Mouse (Mus musculus) liver, embryonic 16.5 days (tissue): ENCODE measurements at regions not wholly inside any gene's neighbourhood (a gene's known extent, or its start where the extent isn't known, plus 50 kb on each side); places are given as distances from the start of the nearest gene placed in this dataset.
"Not testable (repeated sequence)": the region's sequence is repeated elsewhere in the genome, so short reads cannot be mapped to it uniquely, and the experiment has no call there.

Source experiments
- ATAC-seq: fragments of 200-750 bp; cut with Nextera tagmentation; 2 replicates; pipeline ENCODE4 v1.8.0; 2017; ENCODE audit warnings: low read depth, mild to moderate bottlenecking, moderate number of reproducible peaks, moderate library complexity
- H3K27ac ChIP-seq: fragments of 300-500 bp; sonication (generic); 2 replicates; pipeline ENCODE4 v1.5.1; 2014; ENCODE audit warnings: mild to moderate bottlenecking, low read length
- H3K27me3 ChIP-seq: fragments of 300-500 bp; sonication (generic); 2 replicates; pipeline ENCODE4 v1.6.1; 2014; ENCODE audit warnings: low read depth, low read length, mixed read lengths; ENCODE audit not compliant: control insufficient read depth, insufficient read depth
- H3K36me3 ChIP-seq: fragments of 300-500 bp; sonication (generic); 2 replicates; pipeline ENCODE4 v1.6.1; 2014; ENCODE audit warnings: mild to moderate bottlenecking; ENCODE audit not compliant: control insufficient read depth, insufficient read depth
- H3K4me1 ChIP-seq: fragments of 300-500 bp; sonication (generic); 2 replicates; pipeline ENCODE4 v1.6.1; 2014; ENCODE audit warnings: low read depth, low read length, mixed read lengths; ENCODE audit not compliant: control insufficient read depth
- H3K4me2 ChIP-seq: fragments of 300-500 bp; sonication (generic); 2 replicates; pipeline ENCODE4 v1.6.1; 2014; ENCODE audit warnings: low read depth, low read length, mixed read lengths
- H3K4me3 ChIP-seq: fragments of 300-500 bp; sonication (generic); 2 replicates; pipeline ENCODE4 v1.5.1; 2014; ENCODE audit warnings: low read depth, mild to moderate bottlenecking, low read length
- H3K9ac ChIP-seq: fragments of 300-500 bp; sonication (generic); 2 replicates; pipeline ENCODE4 v1.6.1; 2014; ENCODE audit warnings: low read depth, low read length
- H3K9me3 ChIP-seq: fragments of 300-500 bp; sonication (generic); replicated peaks from 2 replicates; pipeline ENCODE4 v1.6.1; 2016; ENCODE audit warnings: low read length; ENCODE audit not compliant: control insufficient read depth
- WGBS: fragments of 180-500 bp; shearing (Covaris S2); extraction: QIAGEN DNeasy Blood & Tissue Kit; methylation state at CpG from one replicate; pipeline ENCODE4 v1.1.7; 2014; ENCODE audit not compliant: insufficient replicate concordance; 5-methylcytosine and 5-hydroxymethylcytosine counted together

DNA sequence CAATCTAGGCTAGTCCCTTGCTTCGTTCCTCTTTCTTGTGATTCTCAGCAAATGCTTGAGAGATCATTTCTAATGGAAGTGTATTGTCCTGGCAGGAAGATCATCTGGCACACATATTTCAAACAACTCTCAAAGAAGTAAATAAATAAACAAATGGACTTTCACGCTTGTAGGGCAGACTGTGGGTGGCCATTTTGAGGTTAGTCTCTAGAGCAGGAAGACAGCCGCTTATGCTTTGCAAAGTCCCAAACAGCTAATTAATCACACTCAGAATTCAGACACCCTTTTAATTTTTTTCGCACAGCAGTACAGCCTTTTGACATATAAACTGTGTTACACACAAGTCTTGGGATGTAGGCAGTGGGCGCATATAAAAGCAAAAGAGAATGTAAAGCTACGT is 451.1 kb downstream of the Gm11232 start:
- Histone ChIP-seq H3K36me3 (no peaks in the 10 kb centered on the region), H3K27me3 (no peaks in the 10 kb centered on the region), H3K4me3 (no peak overlapping the region), H3K4me2 (no peak overlapping the region), H3K9me3 (no peaks in the 10 kb centered on the region), H3K4me1 (no peaks in the 10 kb centered on the region), H3K9ac (no peak overlapping the region), H3K27ac (no peak overlapping the region)
- no peak for ATAC-seq
- 69% methylated on average over 6 of the region's 6 CpGs for WGBS

DNA sequence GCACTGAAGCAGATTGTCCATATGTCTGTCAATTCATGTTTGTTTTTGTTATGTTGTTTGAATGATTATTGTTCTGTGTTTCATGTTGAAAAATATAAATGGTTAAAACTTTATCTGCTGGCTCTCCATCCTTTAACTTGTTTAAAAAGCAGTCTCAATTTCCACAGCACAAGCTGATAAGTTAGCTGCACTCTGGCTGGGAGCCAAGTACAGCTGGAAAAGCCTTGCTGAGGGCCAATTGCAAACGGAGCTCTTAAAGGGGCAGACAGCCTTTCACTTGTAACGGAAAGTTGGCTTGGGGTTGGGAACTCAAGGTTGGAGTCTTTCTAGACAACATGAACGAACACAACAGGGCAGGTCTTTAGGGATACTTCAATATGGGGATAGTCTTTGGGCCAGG is 462.0 kb downstream of the Gm11232 start:
- not testable (repeated sequence) for H3K9me3 ChIP-seq, H3K9ac ChIP-seq, H3K27ac ChIP-seq, H3K36me3 ChIP-seq, H3K4me2 ChIP-seq, H3K27me3 ChIP-seq, H3K4me1 ChIP-seq, ATAC-seq, H3K4me3 ChIP-seq
- 59% methylated on average over 3 of the region's 3 CpGs for WGBS

DNA sequence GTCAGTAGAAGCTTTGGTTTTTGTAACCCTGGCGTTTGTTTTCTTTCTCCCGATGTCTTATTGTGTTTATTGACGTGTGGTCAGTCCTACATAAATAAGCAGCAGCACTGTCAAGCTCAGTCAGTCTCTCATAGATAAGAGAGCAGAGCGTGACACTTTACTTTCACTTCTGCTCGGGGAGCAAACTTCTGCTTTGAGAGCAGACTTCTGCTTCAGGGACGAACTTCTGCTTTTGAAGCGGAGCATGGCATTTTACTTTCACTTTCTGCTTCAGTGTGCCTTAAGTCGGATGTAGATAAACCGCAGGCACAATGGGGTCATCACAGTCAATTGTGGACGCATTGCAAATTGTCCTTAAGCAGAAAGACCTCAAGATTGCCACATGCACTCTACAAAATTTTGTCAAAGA is 466.0 kb downstream of the Gm11232 start:
- peak overlapping the region; percentile 46 for H3K4me2 ChIP-seq
- peak; percentile 67 for ATAC-seq
- WGBS: 20% methylated on average over 10 of the region's 10 CpGs

DNA sequence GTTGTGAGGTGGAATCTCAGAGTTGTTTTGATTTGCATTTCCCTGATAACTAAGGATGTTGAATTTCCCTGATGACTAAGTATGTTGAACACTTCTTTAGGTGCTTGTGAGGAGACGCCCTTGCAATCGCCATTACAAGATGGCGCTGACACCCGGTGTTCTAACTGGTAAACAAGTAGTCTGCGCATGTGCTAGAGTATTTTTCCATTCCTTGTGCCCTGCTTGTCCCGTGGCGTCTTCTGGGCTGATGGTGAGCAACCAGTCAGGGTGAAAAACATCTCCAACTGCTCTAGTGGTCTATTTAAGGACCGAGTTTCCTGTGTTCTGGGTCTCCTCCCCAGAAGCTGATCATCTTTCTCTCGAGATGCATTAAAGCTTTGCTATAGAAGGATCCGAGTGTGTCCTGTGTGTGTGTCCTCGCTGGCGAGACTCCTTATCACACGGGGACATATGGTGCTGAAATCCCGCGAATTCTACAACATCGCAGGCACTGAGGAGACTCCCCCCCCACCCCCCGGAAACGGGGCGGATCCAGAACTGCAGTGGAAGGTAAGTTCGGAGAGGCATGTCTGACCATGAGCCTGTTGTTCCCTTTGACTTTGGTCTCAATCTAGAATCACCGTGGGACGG is 466.5 kb downstream of the Gm11232 start:
- not testable (repeated sequence) for H3K27me3 ChIP-seq, H3K36me3 ChIP-seq, H3K9me3 ChIP-seq, H3K9ac ChIP-seq, H3K4me1 ChIP-seq, H3K27ac ChIP-seq
- H3K4me3 ChIP-seq: peak overlapping the region; percentile 37
- ATAC-seq: peak; percentile 77
- WGBS: 55% methylated on average over 22 of the region's 22 CpGs
- peak overlapping the region; percentile 46 for H3K4me2 ChIP-seq

More for the DNA sequence above, 466.0 kb downstream of the Gm11232 start:
- H3K9ac ChIP-seq: no peak overlapping the region
- H3K9me3 ChIP-seq: no peaks in the 10 kb centered on the region
- no peak overlapping the region for H3K27ac ChIP-seq
- H3K36me3 ChIP-seq: no peaks in the 10 kb centered on the region
- H3K4me1 ChIP-seq: no peaks in the 10 kb centered on the region
- H3K4me3 ChIP-seq: peak overlapping the region; percentile 37
- no peaks in the 10 kb centered on the region for H3K27me3 ChIP-seq

DNA sequence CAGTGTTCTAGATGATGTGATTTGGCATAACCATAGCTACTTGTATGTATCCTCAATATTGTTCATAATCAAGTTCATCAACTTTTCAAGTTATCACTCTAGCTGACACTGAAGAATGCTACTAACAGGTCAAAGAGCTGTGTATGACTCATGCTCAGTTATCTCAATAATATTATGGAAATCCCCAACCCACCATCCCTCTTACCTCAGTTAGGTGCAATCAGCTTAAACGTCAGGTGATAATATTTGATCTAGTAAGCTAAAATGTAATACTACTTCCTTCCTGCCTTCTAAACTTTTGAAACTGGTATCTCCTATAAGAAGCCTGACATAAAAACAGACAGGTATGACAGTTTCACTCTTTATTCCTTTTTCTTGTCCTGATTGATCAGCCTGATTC is 474.6 kb downstream of the Gm11232 start:
- Histone ChIP-seq H3K27ac (no peak overlapping the region), H3K4me2 (no peak overlapping the region), H3K9ac (no peak overlapping the region), H3K36me3 (no peaks in the 10 kb centered on the region), H3K4me1 (no peaks in the 10 kb centered on the region), H3K4me3 (no peak overlapping the region), H3K9me3 (no peaks in the 10 kb centered on the region), H3K27me3 (no peaks in the 10 kb centered on the region)
- no peak for ATAC-seq
- WGBS: 56% methylated on average over 1 of the region's 1 CpGs

DNA sequence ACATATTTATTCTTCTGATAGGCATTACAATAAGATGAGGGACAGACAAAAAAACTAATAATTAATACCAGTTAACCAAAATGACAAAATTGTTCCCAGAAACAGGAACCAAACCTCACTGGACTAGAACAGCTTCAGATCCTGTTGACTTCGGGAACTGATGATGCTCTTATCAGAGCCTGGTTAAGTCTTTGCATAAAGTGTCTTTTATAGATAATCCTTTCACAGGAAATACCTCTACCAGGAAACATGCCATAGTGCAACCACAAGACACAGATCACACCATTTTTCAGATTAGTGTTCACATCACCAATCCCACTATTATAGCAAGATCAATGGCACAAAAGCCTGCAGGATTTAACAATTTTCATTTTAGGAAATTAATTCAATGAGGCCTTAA is 478.1 kb downstream of the Gm11232 start:
- WGBS: 20% methylated on average over 1 of the region's 1 CpGs

DNA sequence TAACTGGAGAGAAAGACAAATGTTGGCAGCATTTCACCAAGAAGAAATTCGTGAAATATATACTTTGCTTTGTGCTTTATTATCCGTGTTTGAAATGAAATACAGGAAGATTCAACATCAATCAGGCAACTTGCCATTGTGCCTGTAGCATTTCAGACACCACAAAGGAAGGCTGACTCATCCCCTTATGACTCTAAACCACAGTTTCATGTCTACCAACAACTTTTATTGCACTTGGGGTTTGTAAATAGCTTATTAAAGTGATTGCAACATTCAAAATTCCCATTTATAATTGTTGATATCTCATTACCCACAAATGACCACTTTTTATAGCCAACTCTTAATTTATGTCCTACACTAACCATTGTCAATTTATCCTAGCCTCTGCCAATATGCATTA is 497.9 kb downstream of the Gm11232 start:
- no peaks in the 10 kb centered on the region for H3K4me1 ChIP-seq
- no peak overlapping the region for H3K27ac ChIP-seq
- no peak overlapping the region for H3K4me3 ChIP-seq
- no peak for ATAC-seq
- H3K27me3 ChIP-seq: no peaks in the 10 kb centered on the region
- no peaks in the 10 kb centered on the region for H3K36me3 ChIP-seq
- H3K9ac ChIP-seq: no peak overlapping the region
- no peak overlapping the region for H3K4me2 ChIP-seq
- WGBS: 63% methylated on average over 2 of the region's 2 CpGs
- no peaks in the 10 kb centered on the region for H3K9me3 ChIP-seq

More for the DNA sequence above, 478.1 kb downstream of the Gm11232 start:
- H3K4me3 ChIP-seq: no peak overlapping the region
- H3K4me1 ChIP-seq: no peaks in the 10 kb centered on the region
- no peak overlapping the region for H3K27ac ChIP-seq
- H3K9ac ChIP-seq: no peak overlapping the region
- ATAC-seq: no peak
- H3K4me2 ChIP-seq: no peak overlapping the region
- no peaks in the 10 kb centered on the region for H3K27me3 ChIP-seq
- H3K9me3 ChIP-seq: no peaks in the 10 kb centered on the region
- H3K36me3 ChIP-seq: no peaks in the 10 kb centered on the region

DNA sequence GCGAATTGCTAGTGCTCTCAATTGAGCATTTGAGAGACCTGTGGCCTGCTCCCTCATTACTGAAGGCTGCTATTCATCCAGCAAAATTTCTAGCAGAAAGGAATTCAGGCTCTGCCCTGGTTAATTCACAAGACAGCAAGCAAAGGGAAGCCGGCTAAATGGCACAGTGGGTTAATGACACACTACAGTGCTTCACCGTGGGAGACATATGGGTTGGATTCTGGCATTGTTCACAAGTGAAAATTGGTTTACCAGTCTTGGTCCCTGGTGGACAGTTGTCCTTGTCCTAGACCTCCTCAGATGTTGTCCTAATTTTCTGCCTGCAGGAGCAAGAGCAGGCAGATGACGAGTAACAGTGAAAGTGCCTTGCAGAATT is 527.3 kb downstream of the Gm11232 start:
- 54% methylated on average over 4 of the region's 4 CpGs for WGBS
- no peak overlapping the region for H3K4me2 ChIP-seq
- no peak overlapping the region for H3K27ac ChIP-seq
- no peaks in the 10 kb centered on the region for H3K9me3 ChIP-seq
- no peaks in the 10 kb centered on the region for H3K27me3 ChIP-seq
- no peak overlapping the region for H3K4me3 ChIP-seq
- no peak overlapping the region for H3K9ac ChIP-seq
- ATAC-seq: no peak
- no peaks in the 10 kb centered on the region for H3K36me3 ChIP-seq
- no peaks in the 10 kb centered on the region for H3K4me1 ChIP-seq

DNA sequence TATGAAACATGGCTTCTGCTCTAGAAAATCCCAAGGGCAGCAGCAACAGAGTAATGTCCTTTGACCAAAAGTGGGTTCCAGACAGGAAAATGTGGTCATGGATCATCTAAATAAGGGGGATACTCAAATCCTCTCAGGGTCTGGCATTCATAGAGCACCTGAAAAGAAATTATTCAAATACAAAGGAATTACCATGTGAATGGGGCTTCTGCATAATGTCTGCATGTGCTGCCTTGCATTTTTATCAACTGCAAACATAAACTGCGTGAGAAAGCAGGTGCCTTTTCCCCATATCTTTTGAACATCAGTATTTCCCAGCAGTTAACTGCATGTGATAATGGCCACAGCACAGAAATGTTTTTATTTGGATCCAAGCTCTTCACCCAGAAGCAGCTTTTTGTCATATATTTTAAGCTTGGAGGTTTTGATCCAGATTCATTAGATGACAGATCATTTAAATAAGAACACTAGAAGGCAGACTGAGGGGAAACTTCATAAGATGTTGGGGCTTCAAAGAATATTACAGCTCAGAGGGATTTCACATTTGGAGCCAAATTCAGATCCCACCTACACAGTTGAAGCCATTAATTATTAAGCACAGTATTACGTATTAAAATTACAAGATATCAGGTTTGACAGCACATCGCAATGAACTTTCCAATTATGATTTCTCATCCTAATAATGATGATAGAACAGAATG is 527.8 kb downstream of the Gm11232 start:
- no peak overlapping the region for H3K9ac ChIP-seq
- H3K9me3 ChIP-seq: no peaks in the 10 kb centered on the region
- no peak overlapping the region for H3K4me2 ChIP-seq
- H3K4me1 ChIP-seq: no peaks in the 10 kb centered on the region
- no peak overlapping the region for H3K4me3 ChIP-seq
- H3K36me3 ChIP-seq: no peaks in the 10 kb centered on the region
- WGBS: 66% methylated on average over 3 of the region's 3 CpGs
- no peak for ATAC-seq
- H3K27me3 ChIP-seq: no peaks in the 10 kb centered on the region
- no peak overlapping the region for H3K27ac ChIP-seq
